Mouse (Mus musculus) gastrocnemius, adult 2 months (tissue): ENCODE measurements around the gene Rgma. TPM values are rescaled to one million over a fixed set of nuclear protein-coding genes. Genes with fewer than 3 reads are reported as not detected.

Source experiments
- DNase-seq: peaks from one replicate; pipeline ENCODE4 v3.0.0; 2022
- H3K27ac ChIP-seq: fragments of 200-600 bp; 2 replicates; pipeline ENCODE4 v1.8.1; 2022; ENCODE audit warnings: mild to moderate bottlenecking
- H3K4me3 ChIP-seq: fragments of 200-600 bp; 2 replicates; pipeline ENCODE4 v1.8.1; 2022; ENCODE audit warnings: mild to moderate bottlenecking, moderate library complexity
- CTCF ChIP-seq: fragments of 200-600 bp; IDR thresholded peaks from 2 replicates; pipeline ENCODE4 v1.8.1; 2022; ENCODE audit warnings: antibody characterized with exemption, mild to moderate bottlenecking, moderate library complexity
- intact Hi-C: fragments of 180-260 bp; cut with DNase I; formaldehyde crosslinking; loops from one replicate; pipeline ENCODE4 v1.15.1; 2025
- total RNA-seq, 2 experiments: library from RNA; stranded (reverse); gene quantifications; 2 replicates each; pipeline ENCODE4 v1.2.3; 2021

The Rgma gene
- total RNA-seq, 2 experiments from 2014 or later: 46.1 to 52.4 TPM

- intact Hi-C loops: no loop called here
- Histone ChIP-seq H3K4me3 (no peak overlapping the region), H3K27ac (no peak overlapping the region)
- DNase-seq: no peak
- TF ChIP-seq CTCF: no peak
These were observed 52.5 kb downstream of the Rgma start for GRCm38 (mm10) chr7:73427794-73428193.

- intact Hi-C loops: no loop called here
- DNase-seq: no peak
- Histone ChIP-seq H3K27ac (no peak overlapping the region), H3K4me3 (no peak overlapping the region)
- no peak for TF ChIP-seq CTCF
These were observed 53.2 kb downstream of the Rgma start for GRCm38 (mm10) chr7:73428525-73428924.

- no peak overlapping the region for H3K4me3 ChIP-seq
- no peak for TF ChIP-seq CTCF
- no peak for DNase-seq
- intact Hi-C loops: no loop called here
- H3K27ac ChIP-seq: no peak overlapping the region
These were observed 58.5 kb downstream of the Rgma start for GRCm38 (mm10) chr7:73433637-73434335.

- Histone ChIP-seq H3K27ac (no peak overlapping the region), H3K4me3 (no peak overlapping the region)
- intact Hi-C loops: no loop called here
- no peak for DNase-seq
- no peak for TF ChIP-seq CTCF
These were observed 59.0 kb downstream of the Rgma start for GRCm38 (mm10) chr7:73434336-73434677.

- TF ChIP-seq CTCF: peak; percentile 72
- peak overlapping the region; percentile 28; the same call in 1 of the 2 replicates for H3K27ac ChIP-seq
- H3K4me3 ChIP-seq: no peak overlapping the region
- no peak for DNase-seq
- intact Hi-C loops: loop anchor here (2.0 to 5.0 kb wide), 2 partner anchors 37 to 193 kb away; no protein-coding TSS in a partner anchor
These were observed 60.4 kb downstream of the Rgma start for GRCm38 (mm10) chr7:73435685-73436084.

GRCm38 (mm10) chr7:73441802-73442201 lies 66.5 kb downstream of the Rgma start:
- DNase-seq: no peak
- Histone ChIP-seq H3K27ac (peak overlapping the region; percentile 74), H3K4me3 (no peak overlapping the region)
- intact Hi-C loops: no loop called here
- no peak for TF ChIP-seq CTCF

- Histone ChIP-seq H3K4me3 (no peak overlapping the region), H3K27ac (peak overlapping the region; percentile 74)
- no peak for TF ChIP-seq CTCF
- intact Hi-C loops: no loop called here
- DNase-seq: no peak
These were observed 66.9 kb downstream of the Rgma start for GRCm38 (mm10) chr7:73442246-73442645.

GRCm38 (mm10) chr7:73451594-73451993 lies 76.3 kb downstream of the Rgma start:
- Histone ChIP-seq H3K4me3 (no peak overlapping the region), H3K27ac (no peak overlapping the region)
- intact Hi-C loops: no loop called here
- TF ChIP-seq CTCF: no peak
- no peak for DNase-seq

- intact Hi-C loops: no loop called here
- no peak overlapping the region for H3K27ac ChIP-seq
- TF ChIP-seq CTCF: no peak
- no peak for DNase-seq
- H3K4me3 ChIP-seq: no peak overlapping the region
These were observed 77.0 kb downstream of the Rgma start for GRCm38 (mm10) chr7:73452187-73452808.

GRCm38 (mm10) chr7:73454113-73454512 lies 78.8 kb downstream of the Rgma start:
- H3K27ac ChIP-seq: no peak overlapping the region
- no peak for DNase-seq
- TF ChIP-seq CTCF: no peak
- intact Hi-C loops: no loop called here
- no peak overlapping the region for H3K4me3 ChIP-seq

GRCm38 (mm10) chr7:73463546-73463945 lies 88.2 kb downstream of the Rgma start:
- Histone ChIP-seq H3K4me3 (no peak overlapping the region), H3K27ac (no peak overlapping the region)
- intact Hi-C loops: no loop called here
- TF ChIP-seq CTCF: no peak
- no peak for DNase-seq

- Histone ChIP-seq H3K27ac (peak overlapping the region; percentile 21; the same call in 1 of the 2 replicates), H3K4me3 (no peak overlapping the region)
- no peak for DNase-seq
- no peak for TF ChIP-seq CTCF
- intact Hi-C loops: no loop called here
These were observed 92.4 kb downstream of the Rgma start for GRCm38 (mm10) chr7:73467741-73468140.

Other genes with a start within 250 kb of the Rgma start
- 10 to 100 TPM; 40.7 to 48.4 TPM for gene Chd2, start 166.3 kb downstream of the Rgma start, total RNA-seq